Mouse (Mus musculus): ENCODE measurements around the gene Unc45a.
"Not testable (repeated sequence)": the region's sequence is repeated elsewhere in the genome, so short reads cannot be mapped to it uniquely, and the experiment has no call there.

The Unc45a gene

GRCm38 (mm10) chr7:80325292-80325868, 15.4 kb downstream of the Unc45a start:
- DNase-seq (ENCODE audit: low spot score) = no peak

DNA sequence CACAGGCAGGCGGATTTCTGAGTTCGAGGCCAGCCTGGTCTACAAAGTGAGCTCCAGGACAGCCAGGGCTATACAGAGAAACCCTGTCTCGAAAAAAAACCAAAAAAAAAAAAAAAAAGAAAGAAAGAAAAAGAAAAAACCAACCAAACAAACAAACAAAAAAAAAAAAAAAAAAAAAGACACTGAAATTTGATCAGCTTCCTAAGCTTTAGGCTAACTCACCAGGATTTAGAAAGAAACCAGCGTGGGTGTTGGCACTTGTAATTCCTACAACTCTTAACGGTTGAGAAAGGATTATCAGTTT, 16.0 kb downstream of the Unc45a start:
- DNase-seq (ENCODE audit: low spot score) = not testable (repeated sequence)

DNA sequence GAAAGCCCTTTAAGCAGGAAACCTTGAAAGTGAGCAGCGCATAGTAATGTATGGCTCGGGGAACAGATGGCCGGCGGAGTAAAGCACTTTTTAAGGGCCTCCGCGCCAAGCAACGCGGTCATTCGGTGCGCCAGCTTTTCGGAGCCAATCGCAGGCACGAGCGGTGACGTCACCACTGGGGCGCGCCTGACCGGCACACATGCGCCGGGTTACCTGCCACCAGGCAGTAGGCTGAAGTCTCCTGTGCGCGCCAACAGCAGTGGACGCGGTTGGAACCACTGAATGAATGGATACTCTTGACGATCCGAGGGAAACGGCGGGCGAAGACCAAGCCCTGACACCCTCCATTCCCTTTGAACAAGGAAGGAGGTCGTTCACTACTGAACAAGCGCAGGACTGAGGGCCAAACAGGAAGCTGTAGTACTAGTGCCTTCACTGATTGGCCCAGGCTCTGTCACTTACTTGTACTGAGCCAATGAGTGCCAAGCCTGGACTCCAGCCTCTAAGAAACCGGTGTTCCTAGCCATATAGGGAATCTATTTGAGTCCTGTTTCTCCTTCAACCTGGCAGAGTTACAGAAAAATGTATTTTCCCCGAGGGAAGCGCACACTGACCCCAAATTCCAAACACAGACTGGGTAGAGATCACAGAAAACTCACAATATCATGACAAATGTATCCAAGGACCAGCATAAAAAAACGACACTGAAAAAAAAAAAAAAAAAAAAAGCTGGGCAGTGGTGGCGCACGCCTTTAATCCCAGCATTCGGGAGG, 16.6 kb downstream of the Unc45a start, which contains the start of gene Rccd1:
Gene Rccd1, minus strand, starts transcription at position 412 of the 773 bp plus-strand sequence.
- DNase-seq (ENCODE audit: low spot score) = peak; percentile 88

- no peak for DNase-seq (ENCODE audit: low spot score)
Measured at GRCm38 (mm10) chr7:80323336-80323735, 17.5 kb downstream of the Unc45a start.

GRCm38 (mm10) chr7:80319846-80320496, 20.8 kb downstream of the Unc45a start:
- DNase-seq (ENCODE audit: low spot score) = no peak

- no peak for DNase-seq (ENCODE audit: low spot score)
Measured at GRCm38 (mm10) chr7:80318670-80319069, 22.1 kb downstream of the Unc45a start.

DNA sequence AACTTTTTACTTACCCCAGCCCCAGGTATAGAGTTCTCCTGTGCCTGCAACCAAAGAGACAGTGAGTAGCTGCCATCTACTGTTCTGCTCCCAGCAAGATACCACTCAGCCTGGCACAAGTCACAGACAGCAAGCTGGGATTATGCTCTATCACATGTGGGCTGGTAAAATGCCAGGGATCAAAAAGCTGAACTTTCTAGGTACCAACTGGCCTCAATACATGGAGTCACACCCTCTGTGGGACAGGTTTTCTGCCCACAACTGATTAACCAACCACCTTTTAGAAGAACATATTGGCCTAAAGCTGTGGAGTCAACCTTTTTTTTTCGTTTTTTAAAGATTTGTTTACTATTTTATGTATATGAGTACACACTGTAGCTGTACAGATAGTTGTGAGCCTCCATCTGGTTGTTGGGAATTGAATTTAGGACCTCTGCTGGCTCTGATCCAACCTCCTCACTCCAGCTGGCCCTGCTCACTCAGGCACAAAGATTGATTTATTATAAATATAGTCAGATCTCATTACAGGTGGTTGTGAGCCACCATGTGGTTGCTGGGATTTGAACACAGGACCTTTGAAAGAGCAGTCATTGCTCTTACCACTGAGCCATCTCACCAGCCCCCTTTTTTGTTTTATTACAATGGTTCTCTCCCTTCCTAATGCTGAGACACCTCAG, 23.2 kb downstream of the Unc45a start:
- DNase-seq (ENCODE audit: low spot score) = no peak

GRCm38 (mm10) chr7:80315733-80316132, 25.1 kb downstream of the Unc45a start:
- DNase-seq (ENCODE audit: low spot score) = no peak

GRCm38 (mm10) chr7:80310771-80311170, 30.0 kb downstream of the Unc45a start:
- DNase-seq (ENCODE audit: low spot score) = no peak

GRCm38 (mm10) chr7:80307766-80308165, 33.0 kb downstream of the Unc45a start:
- no peak for DNase-seq (ENCODE audit: low spot score)

DNA sequence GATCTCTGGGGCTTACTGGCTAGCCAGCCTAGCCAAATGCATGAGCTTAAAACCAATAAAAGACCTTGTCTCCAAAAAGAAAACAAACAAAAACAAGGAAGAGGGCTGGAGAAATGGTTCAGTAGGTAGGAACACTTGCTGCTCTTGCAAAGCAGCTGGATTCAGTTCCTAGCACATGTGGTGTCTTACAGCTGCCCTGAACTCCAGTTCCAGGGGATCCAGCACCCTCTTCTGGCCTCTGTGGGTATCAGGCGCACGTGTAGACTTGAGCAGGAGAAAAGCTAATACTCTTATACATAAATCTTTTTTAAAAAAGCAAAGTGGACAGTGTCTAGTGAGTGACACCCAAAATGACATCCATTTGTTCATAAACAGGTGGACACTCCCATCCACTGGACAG, 39.3 kb downstream of the Unc45a start:
- DNase-seq (ENCODE audit: low spot score) = no peak

GRCm38 (mm10) chr7:80299568-80299967, 41.2 kb downstream of the Unc45a start:
- no peak for DNase-seq (ENCODE audit: low spot score)

GRCm38 (mm10) chr7:80298754-80299153, 42.1 kb downstream of the Unc45a start:
- DNase-seq (ENCODE audit: low spot score) = no peak

DNA sequence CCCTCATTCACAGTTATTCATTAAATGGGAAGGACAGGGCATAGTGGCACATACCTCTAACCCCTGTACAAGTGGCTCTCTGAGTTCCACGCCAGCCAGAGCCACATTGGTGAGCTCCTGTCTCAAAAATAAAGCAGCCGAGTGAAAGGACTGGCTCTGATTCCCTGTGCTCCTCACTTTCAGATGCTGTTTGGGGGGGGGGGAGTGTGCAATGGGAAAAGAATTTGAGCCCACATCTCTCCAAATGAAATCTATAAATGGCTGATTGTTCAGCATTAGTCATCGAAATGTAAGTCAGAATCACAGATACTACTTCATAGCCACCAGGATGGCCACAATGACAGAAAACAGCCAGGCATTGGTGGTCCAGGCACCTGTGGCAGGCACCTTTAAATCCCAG, 43.8 kb downstream of the Unc45a start:
- DNase-seq (ENCODE audit: low spot score) = no peak

- no peak for DNase-seq (ENCODE audit: low spot score)
Measured at GRCm38 (mm10) chr7:80296462-80296861, 44.3 kb downstream of the Unc45a start.

GRCm38 (mm10) chr7:80294764-80295648, 45.8 kb downstream of the Unc45a start:
- DNase-seq (ENCODE audit: low spot score) = no peak

DNA sequence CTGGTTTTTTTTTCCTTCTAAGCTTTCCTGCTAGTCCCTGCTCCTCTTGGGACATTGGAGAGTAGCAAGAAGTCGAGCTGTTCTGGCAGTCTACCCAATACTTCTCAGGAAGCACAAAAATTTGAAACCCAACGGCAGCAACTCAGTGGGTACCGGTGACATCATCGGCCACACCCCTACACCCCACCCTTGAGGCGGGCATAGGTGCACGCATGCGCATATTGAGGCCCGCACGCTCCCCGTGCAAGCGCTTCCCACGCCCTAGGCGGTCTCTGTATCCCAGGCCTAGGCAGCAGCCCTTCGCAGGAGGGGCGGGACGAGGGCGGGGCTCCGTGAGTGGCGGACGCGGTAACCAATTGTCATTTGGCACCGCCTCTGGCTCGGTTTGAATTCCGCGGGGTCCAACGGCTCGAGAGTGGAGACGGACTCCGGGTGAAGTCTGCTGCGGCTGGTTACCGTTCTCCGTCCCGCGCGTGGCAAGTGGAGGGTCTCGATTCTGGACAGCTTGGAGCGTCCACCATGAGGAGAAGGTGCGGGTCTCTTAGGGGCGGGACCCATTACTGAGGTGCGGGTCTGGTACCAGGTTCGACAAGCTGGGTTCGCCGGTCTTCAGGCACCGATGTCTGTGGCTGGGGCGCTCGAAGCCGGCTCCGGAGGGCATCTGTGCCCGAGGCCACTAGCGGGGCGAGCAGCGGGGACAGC, 46.6 kb downstream of the Unc45a start, which contains the start of gene Prc1:
Gene Prc1, plus strand, starts transcription at position 389 of the 702 bp plus-strand sequence.
- DNase-seq (ENCODE audit: low spot score) = peak; percentile 99

- DNase-seq (ENCODE audit: low spot score) = no peak
Measured at GRCm38 (mm10) chr7:80287736-80288135, 53.1 kb downstream of the Unc45a start.

DNA sequence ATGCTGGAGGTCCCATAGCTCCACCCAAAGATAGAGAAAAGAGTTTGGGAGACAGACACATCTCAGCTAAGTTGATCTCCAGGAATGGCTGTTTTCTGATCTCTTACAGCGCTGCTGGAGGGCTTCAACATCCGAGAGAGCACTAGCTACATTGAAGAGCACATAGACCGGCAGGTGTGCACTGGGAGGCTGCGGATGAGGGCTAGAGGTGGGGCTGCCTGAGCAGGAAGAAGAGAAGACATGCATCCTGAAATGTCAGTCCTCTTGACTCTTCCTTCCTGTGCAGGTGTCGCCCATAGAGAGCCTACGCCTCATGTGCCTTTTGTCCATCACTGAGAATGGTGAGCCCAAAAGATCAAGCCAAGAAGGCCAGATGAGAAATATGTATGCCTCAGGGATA, 55.1 kb downstream of the Unc45a start:
- no peak for DNase-seq (ENCODE audit: low spot score)

DNA sequence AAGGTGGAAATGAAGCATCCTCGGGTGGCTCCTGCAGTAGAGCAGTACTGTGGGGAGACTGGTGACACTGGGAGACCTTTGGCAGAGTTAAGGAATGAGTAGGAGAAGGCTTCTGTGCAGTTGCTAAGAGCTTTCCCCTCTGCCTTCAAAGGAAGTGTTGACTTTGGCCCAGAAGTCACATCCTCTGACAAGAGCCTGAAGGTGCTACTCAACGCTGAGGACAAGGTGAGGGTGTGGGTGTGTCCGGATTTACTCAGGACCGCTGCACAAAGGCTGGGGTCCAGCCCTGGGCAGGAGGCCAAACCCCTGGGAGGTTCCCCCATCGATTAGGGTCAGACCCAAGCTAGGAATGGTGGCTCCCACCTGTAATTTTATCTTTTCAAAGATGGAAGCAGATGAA, 56.4 kb downstream of the Unc45a start:
- no peak for DNase-seq (ENCODE audit: low spot score)

Measured in ovary, postnatal 10 days (tissue).